Comparison of ENCODE assay signal across 17 mouse cellular contexts in the genomic region with DNA sequence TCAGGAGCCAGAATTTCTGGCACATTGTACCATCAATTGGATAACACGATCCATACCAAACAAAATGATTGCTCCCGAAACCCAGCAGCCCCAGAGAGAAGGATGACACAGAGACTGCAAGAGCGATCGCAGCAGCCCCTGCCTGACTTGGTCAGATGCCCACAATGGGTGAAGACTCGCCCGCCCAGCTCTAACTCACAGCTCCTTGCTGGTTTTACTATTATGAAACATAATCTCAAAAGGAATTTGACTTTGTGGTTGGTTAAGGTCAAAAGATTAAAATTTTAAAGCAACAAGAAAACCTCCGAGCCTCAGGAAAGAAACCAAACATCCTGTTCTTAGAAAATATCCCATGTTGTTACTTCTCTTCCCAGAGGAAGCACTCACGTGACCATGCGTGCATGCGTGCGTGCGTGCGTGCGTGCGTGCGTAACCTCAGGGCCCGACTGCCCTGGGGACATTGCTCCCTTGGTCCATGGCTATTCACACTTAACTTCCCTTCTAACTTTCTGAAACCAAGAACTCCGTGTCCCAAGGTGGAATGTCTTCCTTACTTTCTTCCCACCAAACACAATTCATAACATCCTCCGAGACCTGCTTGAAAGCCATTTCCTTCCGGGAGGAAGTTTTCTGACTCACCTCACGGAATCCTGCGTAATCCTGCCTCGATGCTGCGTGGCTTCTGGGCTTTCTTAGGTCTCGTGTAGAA. TPM values are rescaled to one million over a fixed set of nuclear protein-coding genes. Genes with fewer than 3 reads are reported as not detected.
DNase-seq lines count a peak whose midpoint lies in the region; ATAC-seq lines count a peak whose summit lies in the region.
"Had no signal": no experiment of that assay in that cellular context is flagged by ENCODE, and none has a peak within 500 bp of the region (broad histone marks: within the 10 kb centered on the region; RNA-seq: fewer than 3 reads in every experiment).

No protein-coding gene starts in this region.

- WGBS in liver, embryonic 15.5 days (ENCODE audit: insufficient replicate concordance), result 93% methylated on average over 25 of the region's 25 CpGs
- 93% methylated on average over 25 of the region's 25 CpGs for WGBS in midbrain, embryonic 15.5 days

- no peaks in the 10 kb centered on the region for H3K27me3 ChIP-seq in liver, embryonic 15.5 days
- H3K27me3 ChIP-seq in midbrain, embryonic 15.5 days (replicated peaks), result no peaks in the 10 kb centered on the region
- H3K27me3 ChIP-seq: lung, embryonic 15.5 days; midbrain, embryonic 13.5 days had no signal

- H3K36me3 ChIP-seq in liver, embryonic 15.5 days (replicated peaks), result peaks cover 91% of the 10 kb centered on the region
- no peaks in the 10 kb centered on the region for H3K36me3 ChIP-seq in midbrain, embryonic 15.5 days (replicated peaks)
- H3K36me3 ChIP-seq: midbrain, embryonic 13.5 days had no signal

- H3K4me1 ChIP-seq in liver, embryonic 15.5 days (replicated peaks), result peaks cover 91% of the 10 kb centered on the region
- peaks cover 6% of the 10 kb centered on the region; the same call in 1 of the 2 replicates for H3K4me1 ChIP-seq in midbrain, embryonic 15.5 days

- DNase-seq in heart, adult 9 months (ENCODE audit: low spot score in 2 of 2), result peak; percentile 27 to 62
- no peak for DNase-seq in heart, postnatal 25 days (ENCODE audit: low spot score)
- peak; percentile 32 to 68 for DNase-seq in kidney, postnatal 25 days
- DNase-seq in kidney, adult 18-20 months, result no peak
- peak; percentile 58 for DNase-seq in NIH3T3 (ENCODE audit: low read depth)
- DNase-seq: cerebellum, adult 11 months; cerebellum, postnatal 36 days; gastrocnemius, postnatal 10 days; layer of hippocampus, postnatal 36 days; thymus, postnatal 4 days had no signal

- no peak for ATAC-seq in liver, embryonic 15.5 days (ENCODE audit: insufficient read depth)
- no peak for ATAC-seq in midbrain, embryonic 15.5 days (replicated peaks)
- ATAC-seq: forebrain, embryonic 16.5 days; hindbrain, embryonic 16.5 days; midbrain, embryonic 13.5 days had no signal

- H3K9me3 ChIP-seq in liver, embryonic 15.5 days (replicated peaks), result no peaks in the 10 kb centered on the region
- H3K9me3 ChIP-seq in midbrain, embryonic 15.5 days, result no peaks in the 10 kb centered on the region
- H3K9me3 ChIP-seq: lung, embryonic 15.5 days; midbrain, embryonic 13.5 days had no signal

- H3K4me2 ChIP-seq in liver, embryonic 15.5 days, result peak overlapping the region; percentile 60
- no peak overlapping the region for H3K4me2 ChIP-seq in midbrain, embryonic 15.5 days
- H3K4me2 ChIP-seq: lung, embryonic 15.5 days; midbrain, embryonic 13.5 days had no signal

- H3K4me3 ChIP-seq in liver, embryonic 15.5 days (replicated peaks), result no peak overlapping the region
- no peak overlapping the region for H3K4me3 ChIP-seq in midbrain, embryonic 15.5 days
- H3K4me3 ChIP-seq: lung, embryonic 15.5 days; midbrain, embryonic 13.5 days had no signal

- H3K9ac ChIP-seq in liver, embryonic 15.5 days, result no peak overlapping the region
- no peak overlapping the region for H3K9ac ChIP-seq in midbrain, embryonic 15.5 days
- H3K9ac ChIP-seq: lung, embryonic 15.5 days; midbrain, embryonic 13.5 days had no signal

- intact Hi-C loops in heart, postnatal 25 days (cut with DNase I), result no loop called here

- no peak overlapping the region for H3K27ac ChIP-seq in liver, embryonic 15.5 days (replicated peaks)
- no peak overlapping the region for H3K27ac ChIP-seq in midbrain, embryonic 15.5 days
- H3K27ac ChIP-seq: lung, embryonic 15.5 days; midbrain, embryonic 13.5 days; stomach, postnatal 0 days had no signal

RNA-seq across cellular contexts. Expression of a gene that starts 9.7 kb away (rescaled TPM):
- 10 to 100 TPM; 33.0 to 39.4 TPM for total RNA-seq in heart, postnatal 25 days (2021)
- polyA plus RNA-seq in liver, embryonic 15.5 days (2015; fragmentation: Nextera tagmentation; extraction: Ambion mirVana), result 60.0 and 62.2 TPM in 2 replicates
- polyA plus RNA-seq in midbrain, embryonic 15.5 days (2015; fragmentation: Nextera tagmentation; extraction: Ambion mirVana), result 43.1 and 48.5 TPM in 2 replicates

Comparison
In these comparisons a context has a peak if more than half of its experiments do, and no peak if none do; other contexts are left out.
1. DNase-seq: peak in heart, adult 9 months (2 of 2), kidney, postnatal 25 days (2 of 2) and NIH3T3 (single experiment); none in heart, postnatal 25 days (single experiment) and kidney, adult 18-20 months (single experiment).